11 mouse cellular contexts compared by ENCODE assay signal in the genomic region with DNA sequence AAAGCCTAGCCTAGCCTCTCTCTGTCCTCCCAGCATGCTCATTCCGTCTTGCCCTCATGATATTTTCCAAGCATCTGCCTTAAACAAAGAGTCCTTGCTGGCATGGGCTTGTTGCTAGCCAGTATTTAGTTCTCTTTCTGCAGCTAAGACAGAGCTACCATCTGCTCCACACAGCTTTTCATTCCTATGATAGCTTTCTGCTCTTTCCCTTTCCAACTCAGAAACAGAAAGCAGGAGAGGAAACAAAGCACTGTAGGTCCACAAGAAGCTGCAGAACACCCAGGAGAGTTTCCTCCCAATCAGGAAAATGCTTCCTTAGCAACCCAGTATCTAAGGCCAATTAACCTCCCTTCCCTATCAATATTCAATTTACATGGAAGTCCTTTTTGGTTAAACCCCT.
DNase-seq lines count a peak whose midpoint lies in the region; ATAC-seq and TF ChIP-seq lines count a peak whose summit lies in the region.
"Had no signal": no experiment of that assay in that cellular context is flagged by ENCODE, and none has a peak within 500 bp of the region (broad histone marks: within the 10 kb centered on the region; RNA-seq: fewer than 3 reads in every experiment).

No protein-coding gene starts in this region.

- no peak for TF ChIP-seq CTCF in brain, embryonic 14.5 days (IDR thresholded peaks at IDR 0.05; ENCODE audit: borderline replicate concordance, extremely low read depth, insufficient read depth, insufficient read length)
- TF ChIP-seq CTCF in heart, adult 2 months (IDR thresholded peaks at IDR 0.05), result no peak

- ATAC-seq in hindbrain, embryonic 13.5 days (ENCODE audit: low FRiP score), result peak; percentile 40

- DNase-seq in brain, embryonic 14.5 days (ENCODE audit: low read depth), result peak; percentile 78
- DNase-seq in cerebellum, adult 8-10 months, result peak; percentile 28
- DNase-seq in mesoderm, embryonic 11.5 days (ENCODE audit: low read depth, low spot score), result peak; percentile 12
- no peak for DNase-seq in heart, adult 2 months
- no peak for DNase-seq in spleen, postnatal 36 days (ENCODE audit: low spot score in 2 of 2)
- no peak for DNase-seq in kidney, adult 18-20 months
- DNase-seq in heart, adult 11 months, result no peak

- no peaks in the 10 kb centered on the region for H3K27me3 ChIP-seq in hindbrain, embryonic 13.5 days
- no peaks in the 10 kb centered on the region for H3K27me3 ChIP-seq in heart, adult 2 months (ENCODE audit: control insufficient read depth, insufficient read depth, low read length)
- H3K27me3 ChIP-seq: embryonic facial prominence, embryonic 13.5 days; kidney, embryonic 15.5 days had no signal

- no peak for TF ChIP-seq POLR2A in brain, embryonic 14.5 days (IDR thresholded peaks at IDR 0.05; ENCODE audit: borderline replicate concordance, extremely low read depth, insufficient read depth, insufficient read length, poor library complexity, severe bottlenecking)
- no peak for TF ChIP-seq POLR2A in heart, adult 2 months (IDR thresholded peaks at IDR 0.05; ENCODE audit: insufficient read depth, low read depth, low read length)

- H3K9me3 ChIP-seq in hindbrain, embryonic 13.5 days, result no peaks in the 10 kb centered on the region
- H3K9me3 ChIP-seq: embryonic facial prominence, embryonic 13.5 days; heart, embryonic 10.5 days; kidney, embryonic 15.5 days had no signal

- H3K4me1 ChIP-seq in hindbrain, embryonic 13.5 days (replicated peaks), result peaks cover 10% of the 10 kb centered on the region
- no peaks in the 10 kb centered on the region; the same call in 1 of the 2 replicates for H3K4me1 ChIP-seq in heart, adult 2 months (ENCODE audit: control insufficient read depth, insufficient read depth, low read length)

- no peak overlapping the region for H3K4me3 ChIP-seq in hindbrain, embryonic 13.5 days
- H3K4me3 ChIP-seq in heart, adult 2 months, result no peak overlapping the region
- H3K4me3 ChIP-seq: embryonic facial prominence, embryonic 13.5 days; heart, embryonic 10.5 days; kidney, embryonic 15.5 days had no signal

- peak overlapping the region; percentile 70 for H3K27ac ChIP-seq in hindbrain, embryonic 13.5 days
- no peak overlapping the region for H3K27ac ChIP-seq in heart, adult 2 months
- H3K27ac ChIP-seq: embryonic facial prominence, embryonic 13.5 days; heart, embryonic 10.5 days; kidney, embryonic 15.5 days had no signal

- H3K9ac ChIP-seq in hindbrain, embryonic 13.5 days, result no peak overlapping the region
- H3K9ac ChIP-seq in heart, adult 2 months (ENCODE audit: low read depth, low read length), result no peak overlapping the region
- H3K9ac ChIP-seq: embryonic facial prominence, embryonic 13.5 days; kidney, embryonic 15.5 days had no signal

- H3K79me2 ChIP-seq in heart, adult 2 months (replicated peaks; ENCODE audit: control insufficient read depth, insufficient read depth, low read length), result no peaks in the 10 kb centered on the region

- H3K4me2 ChIP-seq in hindbrain, embryonic 13.5 days, result peak overlapping the region; percentile 13; the same call in 1 of the 2 replicates
- H3K4me2 ChIP-seq: embryonic facial prominence, embryonic 13.5 days; kidney, embryonic 15.5 days had no signal

- intact Hi-C loops in heart, adult 2 months (cut with DNase I), result no loop called here

- TF ChIP-seq EP300 in heart, adult 2 months (IDR thresholded peaks at IDR 0.05; ENCODE audit: insufficient read depth, low read depth, low read length), result no peak

- H3K36me3 ChIP-seq in hindbrain, embryonic 13.5 days, result no peaks in the 10 kb centered on the region
- H3K36me3 ChIP-seq in heart, adult 2 months (ENCODE audit: control insufficient read depth, insufficient read depth, low read length), result no peaks in the 10 kb centered on the region
- H3K36me3 ChIP-seq: embryonic facial prominence, embryonic 13.5 days; heart, embryonic 10.5 days; kidney, embryonic 15.5 days had no signal

- 7% methylated on average over 1 of the region's 1 CpGs for WGBS in hindbrain, embryonic 13.5 days
- WGBS in heart, adult 2 months, result 65% methylated on average over 1 of the region's 1 CpGs

Comparison
In these comparisons a context has a peak if more than half of its experiments do, and no peak if none do; other contexts are left out.
1. DNase-seq: peak in brain, embryonic 14.5 days (single experiment), cerebellum, adult 8-10 months (single experiment) and mesoderm, embryonic 11.5 days (single experiment); none in heart, adult 2 months (0 of 2), spleen, postnatal 36 days (0 of 2), kidney, adult 18-20 months (single experiment) and heart, adult 11 months (single experiment).